Mouse (Mus musculus): ENCODE data around the gene Acnat1. TPM values are rescaled to one million over a fixed set of nuclear protein-coding genes. Genes with fewer than 3 reads are reported as not detected.
A peak's percentile ranks its signal among the peaks of the same experiment; 100 is the strongest.

The Acnat1 gene
- total and polyA plus RNA-seq, 3 experiments, result not detected

GRCm38 (mm10) chr4:49469435-49470151 lies 4.1 kb downstream of the Acnat1 start:
- in situ Hi-C loops (cut with MboI; ENCODE audit: low pct_ligation_motif_present, low pct_unique_long_range_greater_than_20kb, low sequenced_read_pairs) (no loop called here), dilution Hi-C loops (cut with MboI; ENCODE audit: extremely low pct_ligation_motif_present, extremely low pct_unique_long_range_greater_than_20kb, low sequenced_read_pairs) (no loop called here)
- no peak for DNase-seq (ENCODE audit: extremely low read depth)
- H3K9ac ChIP-seq (ENCODE audit: insufficient read depth, low read depth), result no peak overlapping the region
- no peaks in the 10 kb centered on the region for H3K36me3 ChIP-seq (replicated peaks in 1 of 2; ENCODE audit: control insufficient read depth in 1 of 2, insufficient read depth in 1 of 2, low read length in 1 of 2)
- no peak overlapping the region for H3K4me2 ChIP-seq (ENCODE audit: insufficient read depth, low read depth, poor library complexity, severe bottlenecking)
- H3K4me3 ChIP-seq (replicated peaks in 1 of 3; ENCODE audit: low read depth in 2 of 3, low read length in 2 of 3, poor library complexity in 1 of 3), result no peak overlapping the region
- H3K27me3 ChIP-seq (replicated peaks), result no peaks in the 10 kb centered on the region
- no peaks in the 10 kb centered on the region for H3K9me3 ChIP-seq (replicated peaks; ENCODE audit: low read length)
- no peaks in the 10 kb centered on the region for H3K79me2 ChIP-seq (replicated peaks; ENCODE audit: control insufficient read depth, extremely low read depth, insufficient read depth, poor library complexity, severe bottlenecking)
- H3K27ac ChIP-seq (ENCODE audit: insufficient read depth, low read depth), result no peak overlapping the region
- H3K4me1 ChIP-seq (ENCODE audit: control insufficient read depth in 1 of 2, insufficient read depth in 2 of 2), result peaks cover 0 to 3% of the 10 kb centered on the region in 2 experiments; a peak in 1 of 4 replicates
- TF ChIP-seq POLR2AphosphoS2 (IDR thresholded peaks at IDR 0.05; ENCODE audit: low read depth, low read length) (no peak), CTCF (conservative IDR thresholded peaks at IDR 0.05 in 1 of 2, IDR thresholded peaks at IDR 0.05 in 1 of 2; ENCODE audit: low read depth in 2 of 2, low read length in 2 of 2) (no peak)

GRCm38 (mm10) chr4:49467360-49467759 lies 6.4 kb downstream of the Acnat1 start:
- in situ Hi-C loops (cut with MboI; ENCODE audit: low pct_ligation_motif_present, low pct_unique_long_range_greater_than_20kb, low sequenced_read_pairs), result no loop called here
- H3K27me3 ChIP-seq (replicated peaks), result no peaks in the 10 kb centered on the region
- no peak overlapping the region for H3K4me2 ChIP-seq (ENCODE audit: insufficient read depth, low read depth, poor library complexity, severe bottlenecking)
- dilution Hi-C loops (cut with MboI; ENCODE audit: extremely low pct_ligation_motif_present, extremely low pct_unique_long_range_greater_than_20kb, low sequenced_read_pairs), result no loop called here
- no peak for TF ChIP-seq USF2 (conservative IDR thresholded peaks at IDR 0.05; ENCODE audit: low read depth, low read length)
- TF ChIP-seq SIN3A (IDR thresholded peaks at IDR 0.05; ENCODE audit: low read length), result no peak
- TF ChIP-seq POLR2AphosphoS2 (IDR thresholded peaks at IDR 0.05; ENCODE audit: low read depth, low read length), result no peak
- TF ChIP-seq ELF1 (IDR thresholded peaks at IDR 0.05; ENCODE audit: low read depth, low read length), result no peak
- TF ChIP-seq CHD2 (IDR thresholded peaks at IDR 0.05; ENCODE audit: low read length), result no peak
- peak in 1 of 2 experiments; percentile 19; a peak in 1 of 4 replicates for TF ChIP-seq CTCF (conservative IDR thresholded peaks at IDR 0.05 in 1 of 2, IDR thresholded peaks at IDR 0.05 in 1 of 2; ENCODE audit: low read depth in 2 of 2, low read length in 2 of 2)
- H3K79me2 ChIP-seq (replicated peaks; ENCODE audit: control insufficient read depth, extremely low read depth, insufficient read depth, poor library complexity, severe bottlenecking), result no peaks in the 10 kb centered on the region
- no peaks in the 10 kb centered on the region for H3K9me3 ChIP-seq (replicated peaks; ENCODE audit: low read length)
- H3K36me3 ChIP-seq (replicated peaks in 1 of 2; ENCODE audit: control insufficient read depth in 1 of 2, insufficient read depth in 1 of 2, low read length in 1 of 2), result no peaks in the 10 kb centered on the region
- H3K27ac ChIP-seq (ENCODE audit: insufficient read depth, low read depth), result no peak overlapping the region
- no peak for DNase-seq (ENCODE audit: extremely low read depth)
- no peak overlapping the region for H3K9ac ChIP-seq (ENCODE audit: insufficient read depth, low read depth)
- no peaks in the 10 kb centered on the region for H3K4me1 ChIP-seq (ENCODE audit: control insufficient read depth in 1 of 2, insufficient read depth in 2 of 2)
- H3K4me3 ChIP-seq (replicated peaks in 1 of 3; ENCODE audit: low read depth in 2 of 3, low read length in 2 of 3, poor library complexity in 1 of 3), result no peak overlapping the region

DNA sequence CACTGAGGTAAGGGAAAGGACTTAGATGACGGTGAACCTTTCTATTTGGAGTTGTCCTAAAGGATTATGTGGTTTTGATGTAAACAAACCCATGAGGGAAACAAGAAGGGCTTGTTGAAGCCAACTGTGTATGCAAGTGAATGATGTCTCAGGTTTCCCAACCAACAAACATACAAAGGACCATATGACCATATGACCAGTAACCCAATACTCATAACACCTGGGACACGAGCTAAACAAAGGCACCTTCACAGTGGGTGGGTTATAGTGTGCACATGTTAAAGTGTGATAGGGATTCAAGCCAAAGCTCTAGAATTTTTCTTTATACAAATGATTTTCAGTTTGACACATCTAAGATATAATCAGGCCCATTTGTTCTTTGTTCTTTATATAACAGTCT lies 17.5 kb downstream of the Acnat1 start:
- dilution Hi-C loops (cut with MboI; ENCODE audit: extremely low pct_ligation_motif_present, extremely low pct_unique_long_range_greater_than_20kb, low sequenced_read_pairs), result no loop called here
- TF ChIP-seq TBP (conservative IDR thresholded peaks at IDR 0.05; ENCODE audit: low read depth, low read length) (no peak), TCF12 (IDR thresholded peaks at IDR 0.05; ENCODE audit: low read depth, low read length) (no peak), RCOR1 (conservative IDR thresholded peaks at IDR 0.05; ENCODE audit: low read depth, low read length) (no peak), ZMIZ1 (IDR thresholded peaks at IDR 0.05; ENCODE audit: low read depth, low read length) (no peak), ZKSCAN1 (IDR thresholded peaks at IDR 0.05; ENCODE audit: borderline replicate concordance, low read depth, low read length) (no peak), NELFE (IDR thresholded peaks at IDR 0.05; ENCODE audit: low read depth, low read length) (no peak), NRF1 (IDR thresholded peaks at IDR 0.05; ENCODE audit: low read depth, low read length) (no peak)
- Histone ChIP-seq H3K36me3 (replicated peaks in 1 of 2; ENCODE audit: control insufficient read depth in 1 of 2, insufficient read depth in 1 of 2, low read length in 1 of 2) (no peaks in the 10 kb centered on the region), H3K9ac (ENCODE audit: insufficient read depth, low read depth) (no peak overlapping the region), H3K4me2 (ENCODE audit: insufficient read depth, low read depth, poor library complexity, severe bottlenecking) (no peak overlapping the region), H3K4me3 (replicated peaks in 1 of 3; ENCODE audit: low read depth in 2 of 3, low read length in 2 of 3, poor library complexity in 1 of 3) (no peak overlapping the region), H3K9me3 (replicated peaks; ENCODE audit: low read length) (no peaks in the 10 kb centered on the region), H3K27ac (ENCODE audit: insufficient read depth, low read depth) (no peak overlapping the region), H3K4me1 (ENCODE audit: control insufficient read depth in 1 of 2, insufficient read depth in 2 of 2) (peaks cover 0 to 7% of the 10 kb centered on the region in 2 experiments; a peak in 2 of 4 replicates), H3K27me3 (replicated peaks) (no peaks in the 10 kb centered on the region), H3K79me2 (replicated peaks; ENCODE audit: control insufficient read depth, extremely low read depth, insufficient read depth, poor library complexity, severe bottlenecking) (no peaks in the 10 kb centered on the region)
- no peak for DNase-seq (ENCODE audit: extremely low read depth)
- in situ Hi-C loops (cut with MboI; ENCODE audit: low pct_ligation_motif_present, low pct_unique_long_range_greater_than_20kb, low sequenced_read_pairs), result no loop called here

Measured in CH12.LX (cell line).